ENCODE assay signal across 37 mouse cellular contexts in the genomic region with DNA sequence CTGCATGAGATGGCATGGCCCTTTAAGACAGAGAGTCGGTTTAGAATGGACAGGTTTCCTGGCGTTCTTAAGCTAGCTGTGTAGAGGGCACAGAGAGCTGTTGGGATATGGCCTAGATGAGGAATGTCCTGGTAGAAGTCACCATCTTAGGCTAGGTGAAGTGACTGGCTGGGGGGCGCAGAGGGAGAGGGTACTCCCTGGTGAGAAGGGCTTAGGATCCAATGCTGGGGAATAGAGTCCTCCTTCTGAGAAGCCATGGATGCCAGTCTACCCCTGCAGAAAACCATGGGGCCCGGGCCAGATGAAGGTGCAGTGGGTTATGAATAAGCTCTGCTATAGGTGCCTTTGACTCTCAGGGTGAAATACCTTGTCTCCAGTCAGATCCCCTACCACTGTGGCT. TPM values are rescaled to one million over a fixed set of nuclear protein-coding genes. Genes with fewer than 3 reads are reported as not detected.
"Had no signal": no experiment of that assay in that cellular context is flagged by ENCODE, and none has a peak within 500 bp of the region (broad histone marks: within the 10 kb centered on the region; RNA-seq: fewer than 3 reads in every experiment).

TSS of gene Tcp10c (plus strand) at position 52 of the 400 bp plus-strand sequence.

RNA-seq across cellular contexts. Expression of gene Tcp10c, which starts in this region (rescaled TPM):
- total RNA-seq: left cerebral cortex, postnatal 10 days; left cerebral cortex, postnatal 14 days; left cerebral cortex, postnatal 25 days; left cerebral cortex, postnatal 4 days; liver, adult 2 months; megakaryocyte progenitor cell, adult 5-6 weeks; megakaryocyte, adult 5-6 weeks; megakaryocyte-erythroid progenitor cell, adult 5-6 weeks; midbrain, postnatal 0 days had no signal
- polyA plus RNA-seq: limb, embryonic 10.5 days; limb, embryonic 11.5 days; limb, embryonic 12.5 days; limb, embryonic 13.5 days; limb, embryonic 14.5 days; limb, embryonic 15.5 days; liver, adult 2 months; liver, embryonic 11.5 days; liver, embryonic 12.5 days; liver, embryonic 13.5 days; liver, embryonic 14.5 days; liver, embryonic 15.5 days; liver, embryonic 16.5 days; liver, postnatal 0 days; lung, adult 2 months; lung, embryonic 14.5 days; lung, embryonic 15.5 days; lung, embryonic 16.5 days; lung, postnatal 0 days; macrophage; midbrain, embryonic 10.5 days; midbrain, embryonic 11.5 days; midbrain, embryonic 12.5 days; midbrain, embryonic 13.5 days; midbrain, embryonic 14.5 days; midbrain, embryonic 15.5 days; midbrain, embryonic 16.5 days; midbrain, postnatal 0 days; myocyte; neural tube, embryonic 11.5 days had no signal
